Mouse (Mus musculus): ENCODE results near the gene Serpini1.

GRCm38 (mm10) chr3:75635648-75636047, 78.3 kb downstream of the Serpini1 start:
- TF ChIP-seq MYC (IDR thresholded peaks at IDR 0.05; ENCODE audit: low read depth, low read length): no peak
- no peak for TF ChIP-seq POLR2A (IDR thresholded peaks at IDR 0.05; ENCODE audit: low read depth, low read length)
- TF ChIP-seq ZNF384 (IDR thresholded peaks at IDR 0.05; ENCODE audit: low read depth, low read length): no peak
- no peak for TF ChIP-seq MXI1 (IDR thresholded peaks at IDR 0.05; ENCODE audit: low read depth, low read length)
- no peak for TF ChIP-seq ZKSCAN1 (IDR thresholded peaks at IDR 0.05; ENCODE audit: borderline replicate concordance, low read depth, low read length)
- TF ChIP-seq CTCF (conservative IDR thresholded peaks at IDR 0.05 in 1 of 2, IDR thresholded peaks at IDR 0.05 in 1 of 2; ENCODE audit: low read depth in 2 of 2, low read length in 2 of 2): no peak
- TF ChIP-seq EP300 (IDR thresholded peaks at IDR 0.05; ENCODE audit: low read length): no peak

Measured in CH12.LX (cell line).